Mouse (Mus musculus): ENCODE results near the gene Fbxl2.

Fbxl2 gene

GRCm38 (mm10) chr9:114019012-114019762 lies 26.8 kb downstream of the Fbxl2 start:
- DNase-seq (ENCODE audit: low spot score in 2 of 2), result no peak

GRCm38 (mm10) chr9:114016402-114016801 lies 29.6 kb downstream of the Fbxl2 start:
- peak; percentile 69 to 86 for DNase-seq (ENCODE audit: low spot score in 2 of 2)

GRCm38 (mm10) chr9:114015724-114016123 lies 30.3 kb downstream of the Fbxl2 start:
- peak; percentile 32 to 58 for DNase-seq (ENCODE audit: low spot score in 2 of 2)

- no peak for DNase-seq (ENCODE audit: low spot score in 2 of 2)
These were observed 32.0 kb downstream of the Fbxl2 start for GRCm38 (mm10) chr9:114014034-114014433.

- DNase-seq (ENCODE audit: low spot score in 2 of 2), result no peak
These were observed 34.8 kb downstream of the Fbxl2 start for GRCm38 (mm10) chr9:114011203-114011602.

- DNase-seq (ENCODE audit: low spot score in 2 of 2), result no peak
These were observed 36.5 kb downstream of the Fbxl2 start for GRCm38 (mm10) chr9:114009526-114009925.

- DNase-seq (ENCODE audit: low spot score in 2 of 2), result no peak
These were observed 38.1 kb downstream of the Fbxl2 start for GRCm38 (mm10) chr9:114007850-114008350.

- DNase-seq (ENCODE audit: low spot score in 2 of 2), result no peak
These were observed 39.2 kb downstream of the Fbxl2 start for GRCm38 (mm10) chr9:114006801-114007200.

- no peak for DNase-seq (ENCODE audit: low spot score in 2 of 2)
These were observed 47.7 kb downstream of the Fbxl2 start for GRCm38 (mm10) chr9:113998311-113998710.

GRCm38 (mm10) chr9:113992810-113993209 lies 53.2 kb downstream of the Fbxl2 start:
- no peak for DNase-seq (ENCODE audit: low spot score in 2 of 2)

GRCm38 (mm10) chr9:113990547-113991248 lies 55.3 kb downstream of the Fbxl2 start:
- peak; percentile 72 to 76 for DNase-seq (ENCODE audit: low spot score in 2 of 2)

GRCm38 (mm10) chr9:113984946-113985620 lies 60.9 kb downstream of the Fbxl2 start:
- no peak for DNase-seq (ENCODE audit: low spot score in 2 of 2)

GRCm38 (mm10) chr9:113982883-113983670 lies 62.9 kb downstream of the Fbxl2 start:
- no peak for DNase-seq (ENCODE audit: low spot score in 2 of 2)

GRCm38 (mm10) chr9:113982451-113982850 lies 63.5 kb downstream of the Fbxl2 start:
- no peak for DNase-seq (ENCODE audit: low spot score in 2 of 2)

- no peak for DNase-seq (ENCODE audit: low spot score in 2 of 2)
These were observed 64.7 kb downstream of the Fbxl2 start for GRCm38 (mm10) chr9:113981099-113981880.

GRCm38 (mm10) chr9:113979356-113979755 lies 66.6 kb downstream of the Fbxl2 start:
- DNase-seq (ENCODE audit: low spot score in 2 of 2), result no peak

- DNase-seq (ENCODE audit: low spot score in 2 of 2), result no peak
These were observed 67.3 kb downstream of the Fbxl2 start for GRCm38 (mm10) chr9:113978656-113979055.

- DNase-seq (ENCODE audit: low spot score in 2 of 2), result no peak
These were observed 68.7 kb downstream of the Fbxl2 start for GRCm38 (mm10) chr9:113977225-113977840.

- DNase-seq (ENCODE audit: low spot score in 2 of 2), result no peak
These were observed 69.7 kb downstream of the Fbxl2 start for GRCm38 (mm10) chr9:113976264-113976663.

- no peak for DNase-seq (ENCODE audit: low spot score in 2 of 2)
These were observed 70.5 kb downstream of the Fbxl2 start for GRCm38 (mm10) chr9:113975442-113975841.

Measured in natural killer cell, adult 2 months (primary cell).